In genomic region chr16:13205855-13206254, GRCm38 (mm10) we compare ENCODE assay signal across 8 mouse cellular contexts. TPM values are rescaled to one million over a fixed set of nuclear protein-coding genes. Genes with fewer than 3 reads are reported as not detected.
DNase-seq lines count a peak whose midpoint lies in the region; ATAC-seq lines count a peak whose summit lies in the region.

No protein-coding gene starts in this region.

- no peaks in the 10 kb centered on the region for H3K9me3 ChIP-seq in neural tube, embryonic 15.5 days (replicated peaks)
- H3K9me3 ChIP-seq in heart, embryonic 10.5 days = no peaks in the 10 kb centered on the region
- no peaks in the 10 kb centered on the region for H3K9me3 ChIP-seq in stomach, embryonic 15.5 days
- H3K9me3 ChIP-seq in forebrain, embryonic 16.5 days (ENCODE audit: control insufficient read depth, low read length) = no peaks in the 10 kb centered on the region

- no peaks in the 10 kb centered on the region for H3K36me3 ChIP-seq in neural tube, embryonic 15.5 days
- H3K36me3 ChIP-seq in heart, embryonic 10.5 days = no peaks in the 10 kb centered on the region
- H3K36me3 ChIP-seq in stomach, embryonic 15.5 days = no peaks in the 10 kb centered on the region
- no peaks in the 10 kb centered on the region for H3K36me3 ChIP-seq in forebrain, embryonic 16.5 days (ENCODE audit: control insufficient read depth, insufficient read depth)

- peak; percentile 44 for DNase-seq in neural tube, embryonic 10.5 days (ENCODE audit: extremely low spot score, low spot score)
- no peak for DNase-seq in heart, embryonic 10.5 days (ENCODE audit: low spot score)
- peak; percentile 66 to 78 for DNase-seq in kidney, postnatal 4 days
- DNase-seq in urinary bladder, postnatal 25 days (ENCODE audit: low spot score) = no peak
- DNase-seq in urinary bladder, postnatal 10 days (ENCODE audit: low spot score) = no peak

- no peaks in the 10 kb centered on the region for H3K27me3 ChIP-seq in neural tube, embryonic 15.5 days (replicated peaks)
- H3K27me3 ChIP-seq in heart, embryonic 10.5 days (ENCODE audit: insufficient read depth, poor library complexity, severe bottlenecking) = no peaks in the 10 kb centered on the region
- H3K27me3 ChIP-seq in stomach, embryonic 15.5 days (replicated peaks) = no peaks in the 10 kb centered on the region
- H3K27me3 ChIP-seq in forebrain, embryonic 16.5 days (replicated peaks; ENCODE audit: control insufficient read depth, insufficient read depth, low read length) = no peaks in the 10 kb centered on the region

- ATAC-seq in neural tube, embryonic 15.5 days (ENCODE audit: low FRiP score) = no peak
- peak; percentile 83; the same call in 1 of the 2 replicates for ATAC-seq in stomach, embryonic 15.5 days (ENCODE audit: insufficient read depth, low FRiP score, low read depth)
- ATAC-seq in forebrain, embryonic 16.5 days = no peak

- 61% methylated on average over 5 of the region's 5 CpGs for WGBS in neural tube, embryonic 15.5 days
- WGBS in heart, embryonic 10.5 days = 39% methylated on average over 5 of the region's 5 CpGs
- 22% methylated on average over 5 of the region's 5 CpGs for WGBS in stomach, embryonic 15.5 days
- WGBS in forebrain, embryonic 16.5 days = 66% methylated on average over 5 of the region's 5 CpGs

- no peak overlapping the region for H3K9ac ChIP-seq in neural tube, embryonic 15.5 days (replicated peaks)
- no peak overlapping the region for H3K9ac ChIP-seq in stomach, embryonic 15.5 days
- H3K9ac ChIP-seq in forebrain, embryonic 16.5 days (replicated peaks; ENCODE audit: low read depth, low read length) = no peak overlapping the region

- no peak overlapping the region for H3K4me2 ChIP-seq in neural tube, embryonic 15.5 days
- no peak overlapping the region for H3K4me2 ChIP-seq in stomach, embryonic 15.5 days
- no peak overlapping the region for H3K4me2 ChIP-seq in forebrain, embryonic 16.5 days (ENCODE audit: low read length)

- H3K4me3 ChIP-seq in neural tube, embryonic 15.5 days (replicated peaks) = no peak overlapping the region
- no peak overlapping the region for H3K4me3 ChIP-seq in heart, embryonic 10.5 days
- no peak overlapping the region for H3K4me3 ChIP-seq in stomach, embryonic 15.5 days (replicated peaks)
- H3K4me3 ChIP-seq in forebrain, embryonic 16.5 days (replicated peaks; ENCODE audit: low read length) = no peak overlapping the region

- H3K4me1 ChIP-seq in neural tube, embryonic 15.5 days = no peaks in the 10 kb centered on the region
- H3K4me1 ChIP-seq in heart, embryonic 10.5 days = peaks cover 16% of the 10 kb centered on the region
- no peaks in the 10 kb centered on the region for H3K4me1 ChIP-seq in stomach, embryonic 15.5 days
- H3K4me1 ChIP-seq in forebrain, embryonic 16.5 days (replicated peaks; ENCODE audit: control insufficient read depth, insufficient read depth, low read length) = no peaks in the 10 kb centered on the region

- H3K27ac ChIP-seq in neural tube, embryonic 15.5 days (replicated peaks) = no peak overlapping the region
- H3K27ac ChIP-seq in heart, embryonic 10.5 days = peak overlapping the region; percentile 36; the same call in 1 of the 2 replicates
- H3K27ac ChIP-seq in stomach, embryonic 15.5 days = no peak overlapping the region
- H3K27ac ChIP-seq in forebrain, embryonic 16.5 days (ENCODE audit: low read length) = no peak overlapping the region

RNA-seq across cellular contexts. Expression of gene Mrtfb, which starts 50.4 kb away (rescaled TPM):
- 9.9 and 14.2 TPM in 2 replicates for polyA plus RNA-seq in neural tube, embryonic 15.5 days (2015; fragmentation: Nextera tagmentation; extraction: Ambion mirVana)
- polyA plus RNA-seq in heart, embryonic 10.5 days (2016; fragmentation: Nextera tagmentation; extraction: Ambion mirVana) = 13.7 and 20.4 TPM in 2 replicates
- 22.5 and 22.8 TPM in 2 replicates for polyA plus RNA-seq in stomach, embryonic 15.5 days (2015; fragmentation: Nextera tagmentation; extraction: Ambion mirVana)
- 12.8 and 16.4 TPM in 2 replicates for polyA plus RNA-seq in forebrain, embryonic 16.5 days (2015; fragmentation: Nextera tagmentation; extraction: Ambion mirVana)

Comparison
In these comparisons a context has a peak if more than half of its experiments do, and no peak if none do; other contexts are left out.
1. DNase-seq: peak in neural tube, embryonic 10.5 days (single experiment) and kidney, postnatal 4 days (2 of 2); none in heart, embryonic 10.5 days (single experiment), urinary bladder, postnatal 25 days (single experiment) and urinary bladder, postnatal 10 days (single experiment).